Mouse (Mus musculus) neural tube, embryonic 13.5 days (tissue): Measurements from ENCODE around the gene Ppp1r14a. TPM values are rescaled to one million over a fixed set of nuclear protein-coding genes. Genes with fewer than 3 reads are reported as not detected.

ENCODE experiments used
- ATAC-seq: fragments of 200-750 bp; cut with Nextera tagmentation; 2 replicates; pipeline ENCODE4 v1.8.0; 2017; ENCODE audit warnings: low read depth, mild to moderate bottlenecking, moderate TSS enrichment, moderate library complexity
- H3K27ac ChIP-seq: fragments of 300-500 bp; sonication (generic); replicated peaks from 2 replicates; pipeline ENCODE4 v1.5.1; 2015; ENCODE audit warnings: moderate library complexity, mild to moderate bottlenecking, inconsistent platforms
- H3K27me3 ChIP-seq: fragments of 300-500 bp; sonication (generic); 2 replicates; pipeline ENCODE4 v1.6.1; 2015; ENCODE audit warnings: mild to moderate bottlenecking, inconsistent platforms
- H3K36me3 ChIP-seq: fragments of 300-500 bp; sonication (generic); 2 replicates; pipeline ENCODE4 v1.6.1; 2015; ENCODE audit warnings: mild to moderate bottlenecking, inconsistent platforms
- H3K4me1 ChIP-seq: fragments of 300-500 bp; sonication (generic); replicated peaks from 2 replicates; pipeline ENCODE4 v1.6.1; 2015; ENCODE audit warnings: inconsistent platforms
- H3K4me2 ChIP-seq: fragments of 300-500 bp; sonication (generic); 2 replicates; pipeline ENCODE4 v1.6.1; 2015; ENCODE audit warnings: inconsistent platforms, mild to moderate bottlenecking, moderate library complexity
- H3K4me3 ChIP-seq: fragments of 300-500 bp; sonication (generic); 2 replicates; pipeline ENCODE4 v1.5.1; 2015; ENCODE audit warnings: mild to moderate bottlenecking, inconsistent platforms
- H3K9ac ChIP-seq: fragments of 300-500 bp; sonication (generic); 2 replicates; pipeline ENCODE4 v1.6.1; 2015; ENCODE audit warnings: moderate library complexity, mild to moderate bottlenecking, inconsistent platforms
- H3K9me3 ChIP-seq: fragments of 300-500 bp; sonication (generic); 2 replicates; pipeline ENCODE4 v1.6.1; 2016; ENCODE audit warnings: inconsistent platforms
- WGBS: fragments of 180-500 bp; shearing (Covaris S2); methylation state at CpG from one replicate; pipeline ENCODE4 v1.1.7; 2015; 5-methylcytosine and 5-hydroxymethylcytosine counted together
- polyA plus RNA-seq: library from polyadenylated mRNA; unstranded; fragments of >200 nt; fragmentation: Nextera tagmentation; extraction: Ambion mirVana; gene quantifications from 2 replicates; pipeline ENCODE4 v1.2.1, GENCODE M21; 2015

The Ppp1r14a gene
- polyA plus RNA-seq, 1 experiment from 2014 or later = 24.8 TPM

DNA sequence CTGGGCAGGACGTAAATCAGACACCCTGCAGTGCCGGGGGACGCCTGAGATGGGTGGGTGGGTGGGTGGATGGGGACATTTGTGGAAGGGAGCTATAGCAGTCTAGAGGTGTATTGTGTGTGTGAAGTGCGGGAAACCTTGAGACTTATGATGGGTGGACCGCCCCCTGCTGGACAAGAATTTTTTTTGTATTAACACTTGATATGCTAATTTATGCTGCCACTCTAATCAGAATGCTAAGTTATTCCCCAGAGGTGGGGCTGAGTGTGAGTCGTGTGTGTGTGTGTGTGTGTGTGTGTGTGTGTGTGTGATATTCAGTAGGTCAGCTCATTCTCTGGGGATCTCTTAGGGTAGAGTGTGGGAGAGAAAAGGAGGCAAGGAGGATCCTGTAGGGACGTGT is 17.5 kb downstream of the Ppp1r14a start:
- ATAC-seq = no peak
- peak overlapping the region; percentile 95 for H3K27ac ChIP-seq
- H3K9me3 ChIP-seq = no peaks in the 10 kb centered on the region
- H3K4me1 ChIP-seq = peaks cover 67% of the 10 kb centered on the region
- WGBS = 15% methylated on average over 7 of the region's 7 CpGs
- peak overlapping the region; percentile 93 for H3K4me2 ChIP-seq
- H3K36me3 ChIP-seq = peaks cover 8% of the 10 kb centered on the region
- no peaks in the 10 kb centered on the region for H3K27me3 ChIP-seq
- H3K4me3 ChIP-seq = peak overlapping the region; percentile 74
- peak overlapping the region; percentile 90 for H3K9ac ChIP-seq

DNA sequence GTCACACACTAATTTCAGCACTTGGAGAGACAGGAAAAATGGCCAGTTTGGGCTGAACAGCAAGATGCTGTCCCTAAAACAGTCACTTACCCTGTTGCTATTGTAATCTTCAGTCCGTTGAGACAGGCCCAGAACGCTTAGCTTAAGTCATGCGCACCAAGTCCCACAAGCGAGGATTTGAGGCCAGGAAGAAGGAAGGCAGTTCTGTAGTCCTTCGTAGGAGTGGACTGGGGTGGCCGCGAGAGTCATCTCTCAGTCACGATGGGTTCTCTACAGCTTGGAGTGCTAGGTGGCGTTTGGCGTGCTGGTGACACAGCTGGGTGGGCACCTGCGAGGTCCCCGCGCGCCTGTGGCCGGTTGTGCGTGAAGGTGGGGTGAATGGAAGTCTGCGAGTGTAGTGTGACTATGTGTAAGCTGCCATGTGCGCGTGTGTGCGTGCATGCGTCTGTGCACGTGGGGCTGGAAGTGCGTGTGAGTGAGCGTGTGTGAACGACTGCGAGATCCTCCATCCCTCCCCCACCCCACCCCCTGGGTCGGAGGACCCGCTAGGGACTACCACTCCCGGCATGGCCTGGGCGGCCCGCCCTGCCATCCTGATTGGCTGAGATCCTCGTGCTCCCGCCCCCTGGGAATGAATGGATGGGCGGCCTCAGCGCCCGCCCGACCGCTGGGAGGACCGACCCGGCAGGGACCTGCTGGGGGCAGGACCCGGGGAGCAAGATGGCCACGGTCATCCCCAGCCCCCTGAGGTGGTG is 18.4 kb downstream of the Ppp1r14a start:
- under 1% methylated on average over 42 of the region's 42 CpGs for WGBS
- peak; percentile 71 for ATAC-seq
- Histone ChIP-seq H3K4me1 (peaks cover 73% of the 10 kb centered on the region), H3K27ac (peak overlapping the region; percentile 79), H3K9me3 (no peaks in the 10 kb centered on the region), H3K36me3 (peaks cover 16% of the 10 kb centered on the region), H3K4me3 (peak overlapping the region; percentile 74), H3K27me3 (no peaks in the 10 kb centered on the region), H3K9ac (peak overlapping the region; percentile 89), H3K4me2 (peak overlapping the region; percentile 93)

GRCm38 (mm10) chr7:29309221-29309721 is 20.2 kb downstream of the Ppp1r14a start:
- Histone ChIP-seq H3K4me2 (peak overlapping the region; percentile 93), H3K27me3 (no peaks in the 10 kb centered on the region), H3K4me3 (peak overlapping the region; percentile 74), H3K9me3 (no peaks in the 10 kb centered on the region), H3K9ac (peak overlapping the region; percentile 89), H3K4me1 (peaks cover 87% of the 10 kb centered on the region), H3K27ac (peak overlapping the region; percentile 79), H3K36me3 (peaks cover 30% of the 10 kb centered on the region)
- ATAC-seq = no peak
- 1% methylated on average over 36 of the region's 36 CpGs for WGBS

DNA sequence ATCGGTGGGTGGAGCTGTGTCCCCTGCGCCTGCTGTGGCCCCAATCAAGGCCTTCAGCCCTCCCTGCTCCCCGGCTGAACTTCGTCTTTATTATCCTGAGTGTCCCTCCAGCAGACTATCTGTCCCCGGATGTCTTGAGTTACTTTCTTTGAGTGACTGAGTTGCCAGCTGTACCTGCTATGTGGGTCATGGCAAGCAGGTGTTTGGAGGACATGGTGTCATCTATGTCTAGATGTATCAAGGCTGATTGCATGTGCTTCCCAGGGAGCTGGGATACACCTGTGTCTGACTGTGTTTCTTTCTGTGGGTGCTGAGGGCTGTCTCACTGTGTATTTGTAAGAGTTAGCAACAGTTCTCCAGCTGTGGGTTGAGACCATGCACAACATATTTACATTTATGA is 20.6 kb downstream of the Ppp1r14a start:
- Histone ChIP-seq H3K36me3 (peaks cover 33% of the 10 kb centered on the region), H3K9ac (peak overlapping the region; percentile 89), H3K4me3 (peak overlapping the region; percentile 74), H3K4me2 (peak overlapping the region; percentile 93), H3K9me3 (no peaks in the 10 kb centered on the region), H3K4me1 (peaks cover 88% of the 10 kb centered on the region), H3K27ac (peak overlapping the region; percentile 79), H3K27me3 (no peaks in the 10 kb centered on the region)
- no peak for ATAC-seq
- WGBS = 7% methylated on average over 5 of the region's 5 CpGs

GRCm38 (mm10) chr7:29313051-29313450 is 23.9 kb downstream of the Ppp1r14a start:
- ATAC-seq = no peak

DNA sequence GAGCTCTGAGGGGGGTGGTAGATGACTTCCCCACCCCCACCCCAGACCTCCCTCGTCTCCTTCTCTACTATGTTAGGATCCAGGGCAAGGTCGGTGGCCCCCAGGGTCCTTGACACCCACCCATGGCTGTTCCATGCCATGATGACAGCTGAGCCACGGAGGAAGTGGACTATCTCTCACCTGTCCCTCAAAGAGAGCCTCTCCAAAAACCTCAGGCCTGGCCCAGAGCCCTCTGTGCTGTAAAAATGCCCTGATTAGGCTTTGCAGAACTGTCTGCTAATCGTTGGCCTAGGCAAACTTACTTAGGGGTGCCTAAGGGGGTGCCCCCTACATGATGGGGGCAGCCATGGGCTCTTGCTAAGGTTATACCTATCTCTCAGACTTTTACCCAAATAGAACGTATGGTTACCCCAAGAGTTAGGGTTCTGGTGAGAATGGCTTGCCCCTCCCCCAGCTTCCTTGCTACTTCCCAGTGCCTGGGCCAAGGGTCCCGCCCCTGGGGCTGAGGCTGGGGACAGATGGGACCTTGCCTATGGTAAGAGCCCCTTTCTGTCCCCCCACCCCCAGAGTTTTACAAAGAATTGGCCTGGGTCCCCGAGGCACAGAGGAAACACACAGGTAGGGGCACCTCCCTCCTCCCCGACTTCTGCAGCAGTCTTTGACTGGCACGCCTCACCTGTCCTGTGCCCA is 24.6 kb downstream of the Ppp1r14a start:
- peaks cover 95% of the 10 kb centered on the region for H3K4me1 ChIP-seq
- no peak overlapping the region for H3K4me3 ChIP-seq
- H3K9me3 ChIP-seq = no peaks in the 10 kb centered on the region
- ATAC-seq = no peak
- WGBS = 44% methylated on average over 9 of the region's 9 CpGs
- peak overlapping the region; percentile 46 for H3K9ac ChIP-seq
- peaks cover 42% of the 10 kb centered on the region for H3K36me3 ChIP-seq
- H3K4me2 ChIP-seq = peak overlapping the region; percentile 44
- peak overlapping the region; percentile 98 for H3K27ac ChIP-seq
- no peaks in the 10 kb centered on the region for H3K27me3 ChIP-seq

More at GRCm38 (mm10) chr7:29313051-29313450, 23.9 kb downstream of the Ppp1r14a start:
- Histone ChIP-seq H3K27ac (peak overlapping the region; percentile 98), H3K4me2 (peak overlapping the region; percentile 44), H3K9me3 (no peaks in the 10 kb centered on the region), H3K4me1 (peaks cover 91% of the 10 kb centered on the region), H3K36me3 (peaks cover 42% of the 10 kb centered on the region), H3K4me3 (peak overlapping the region; percentile 11; the same call in 1 of the 2 replicates), H3K9ac (peak overlapping the region; percentile 50), H3K27me3 (no peaks in the 10 kb centered on the region)
- WGBS = 16% methylated on average over 9 of the region's 9 CpGs

- ATAC-seq = 0 out of 2 replicates have a peak, but pooled peaks have one; percentile 1
- Histone ChIP-seq H3K36me3 (peaks cover 42% of the 10 kb centered on the region), H3K9ac (peak overlapping the region; percentile 34; the same call in 1 of the 2 replicates), H3K4me3 (no peak overlapping the region; the same call in 1 of the 2 replicates), H3K4me2 (peak overlapping the region; percentile 44), H3K27ac (peak overlapping the region; percentile 98), H3K4me1 (peaks cover 95% of the 10 kb centered on the region), H3K27me3 (no peaks in the 10 kb centered on the region), H3K9me3 (no peaks in the 10 kb centered on the region)
- WGBS = 45% methylated on average over 13 of the region's 13 CpGs
Observed at GRCm38 (mm10) chr7:29314844-29315628, 25.9 kb downstream of the Ppp1r14a start.

- peak overlapping the region; percentile 26; the same call in 1 of the 2 replicates for H3K4me2 ChIP-seq
Observed at GRCm38 (mm10) chr7:29316137-29316734, 27.1 kb downstream of the Ppp1r14a start.

GRCm38 (mm10) chr7:29316976-29317375 is 27.9 kb downstream of the Ppp1r14a start:
- Histone ChIP-seq H3K4me3 (no peak overlapping the region), H3K27ac (peak overlapping the region; percentile 98), H3K9me3 (no peaks in the 10 kb centered on the region), H3K36me3 (peaks cover 31% of the 10 kb centered on the region), H3K9ac (peak overlapping the region; percentile 63), H3K4me1 (peaks cover 99% of the 10 kb centered on the region), H3K27me3 (no peaks in the 10 kb centered on the region), H3K4me2 (peak overlapping the region; percentile 50)
- peak; percentile 32 for ATAC-seq
- WGBS = 2% methylated on average over 10 of the region's 10 CpGs

More at GRCm38 (mm10) chr7:29316137-29316734, 27.1 kb downstream of the Ppp1r14a start:
- Histone ChIP-seq H3K9ac (peak overlapping the region; percentile 63), H3K36me3 (peaks cover 38% of the 10 kb centered on the region), H3K4me1 (peaks cover 94% of the 10 kb centered on the region), H3K4me3 (no peak overlapping the region), H3K27ac (peak overlapping the region; percentile 98), H3K27me3 (no peaks in the 10 kb centered on the region), H3K9me3 (no peaks in the 10 kb centered on the region)
- 55% methylated on average over 17 of the region's 17 CpGs for WGBS
- no peak for ATAC-seq

DNA sequence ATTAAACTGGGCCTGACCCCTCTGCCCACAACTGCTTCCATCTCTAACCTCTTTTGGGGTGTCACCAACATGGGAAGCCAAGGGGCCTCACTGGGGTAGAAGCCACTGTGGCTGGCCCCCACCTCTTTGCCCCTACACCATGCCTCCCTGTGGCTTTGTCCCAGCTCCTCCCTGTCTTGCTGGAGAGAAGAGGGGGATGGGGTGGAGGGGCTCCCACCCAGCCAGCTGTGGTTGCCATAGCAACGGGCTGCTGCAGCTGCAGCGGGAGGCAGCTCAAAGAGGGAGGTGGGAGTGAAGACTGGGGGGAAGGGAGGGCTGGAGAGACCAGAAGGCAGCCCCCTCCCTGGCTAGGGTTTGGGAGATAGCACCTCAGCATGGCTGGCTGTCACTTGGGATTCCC is 28.4 kb downstream of the Ppp1r14a start:
- Histone ChIP-seq H3K4me2 (peak overlapping the region; percentile 50), H3K9me3 (no peaks in the 10 kb centered on the region), H3K36me3 (peaks cover 26% of the 10 kb centered on the region), H3K9ac (peak overlapping the region; percentile 63), H3K27ac (peak overlapping the region; percentile 98), H3K4me1 (peaks cover 94% of the 10 kb centered on the region), H3K27me3 (no peaks in the 10 kb centered on the region), H3K4me3 (no peak overlapping the region)
- peak; percentile 40 for ATAC-seq
- 0% methylated on average over 2 of the region's 2 CpGs for WGBS
